Mouse (Mus musculus): ENCODE data around the gene Nosip. TPM values are rescaled to one million over a fixed set of nuclear protein-coding genes. Genes with fewer than 3 reads are reported as not detected.
A peak's percentile ranks its signal among the peaks of the same experiment; 100 is the strongest.

Nosip gene
- 159 and 165 TPM in 2 replicates for polyA plus RNA-seq (2012; rRNA removed)

GRCm38 (mm10) chr7:45062239-45062835, at the start of gene Nosip, which contains the start of gene Prrg2:
Nosip (plus strand) TSS chr7:45062429.
Prrg2 (minus strand) TSS chr7:45062677.
- Histone ChIP-seq H3K4me3 (ENCODE audit: control insufficient read depth, insufficient read depth, low read length) (peak within 1 kb of the TSS; percentile 62), H3K4me1 (replicated peaks; ENCODE audit: control insufficient read depth, insufficient read depth, low read length) (peaks cover 7% of the 10 kb centered on the region), H3K27me3 (ENCODE audit: control insufficient read depth, insufficient read depth, low read length) (no peaks in the 10 kb centered on the region), H3K36me3 (ENCODE audit: control insufficient read depth, insufficient read depth, low read length) (no peaks in the 10 kb centered on the region), H3K27ac (ENCODE audit: control insufficient read depth, insufficient read depth, low read length) (peak within 1 kb of the TSS; percentile 75)
- TF ChIP-seq CTCF (IDR thresholded peaks at IDR 0.05; ENCODE audit: borderline replicate concordance, control insufficient read depth, extremely low read depth, insufficient read depth, low read length, poor library complexity) (no peak), POLR2A (IDR thresholded peaks at IDR 0.05; ENCODE audit: control insufficient read depth, extremely low read depth, insufficient read depth, low read length, poor library complexity) (peak; percentile 57; the same call in 1 of the 2 replicates)
- DNase-seq, result peak; percentile 94
- WGBS, result under 1% methylated on average over 31 of the region's 31 CpGs

DNA sequence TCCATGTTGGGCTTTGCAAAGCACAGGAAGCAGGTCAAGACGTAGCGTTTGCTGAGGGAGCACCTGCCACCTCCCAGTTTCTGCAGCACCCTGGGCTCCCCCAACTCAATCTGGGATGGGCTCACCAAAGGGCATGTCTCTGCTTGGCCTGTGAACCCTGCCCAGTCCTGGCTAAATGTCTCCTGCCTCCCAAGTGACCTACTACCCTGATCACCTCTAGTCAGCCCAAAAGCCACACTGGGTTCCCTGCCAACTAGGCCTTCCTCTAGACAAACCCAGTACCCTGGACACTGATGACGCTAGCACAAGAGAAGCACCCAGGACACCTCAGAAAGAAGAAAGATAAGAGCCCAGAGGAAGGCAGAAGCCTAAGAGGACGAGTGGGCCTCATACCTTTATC, 49.4 kb upstream of the Nosip start:
- Histone ChIP-seq H3K27me3 (ENCODE audit: control insufficient read depth, insufficient read depth, low read length) (no peaks in the 10 kb centered on the region), H3K4me3 (ENCODE audit: control insufficient read depth, insufficient read depth, low read length) (no peak overlapping the region), H3K36me3 (ENCODE audit: control insufficient read depth, insufficient read depth, low read length) (peaks cover 26% of the 10 kb centered on the region), H3K4me1 (replicated peaks; ENCODE audit: control insufficient read depth, insufficient read depth, low read length) (no peaks in the 10 kb centered on the region; the same call in 1 of the 2 replicates), H3K27ac (ENCODE audit: control insufficient read depth, insufficient read depth, low read length) (no peak overlapping the region)
- DNase-seq, result no peak
- 96% methylated on average over 4 of the region's 4 CpGs for WGBS
- no peak for TF ChIP-seq CTCF (IDR thresholded peaks at IDR 0.05; ENCODE audit: borderline replicate concordance, control insufficient read depth, extremely low read depth, insufficient read depth, low read length, poor library complexity)
- no peak for TF ChIP-seq POLR2A (IDR thresholded peaks at IDR 0.05; ENCODE audit: control insufficient read depth, extremely low read depth, insufficient read depth, low read length, poor library complexity)

DNA sequence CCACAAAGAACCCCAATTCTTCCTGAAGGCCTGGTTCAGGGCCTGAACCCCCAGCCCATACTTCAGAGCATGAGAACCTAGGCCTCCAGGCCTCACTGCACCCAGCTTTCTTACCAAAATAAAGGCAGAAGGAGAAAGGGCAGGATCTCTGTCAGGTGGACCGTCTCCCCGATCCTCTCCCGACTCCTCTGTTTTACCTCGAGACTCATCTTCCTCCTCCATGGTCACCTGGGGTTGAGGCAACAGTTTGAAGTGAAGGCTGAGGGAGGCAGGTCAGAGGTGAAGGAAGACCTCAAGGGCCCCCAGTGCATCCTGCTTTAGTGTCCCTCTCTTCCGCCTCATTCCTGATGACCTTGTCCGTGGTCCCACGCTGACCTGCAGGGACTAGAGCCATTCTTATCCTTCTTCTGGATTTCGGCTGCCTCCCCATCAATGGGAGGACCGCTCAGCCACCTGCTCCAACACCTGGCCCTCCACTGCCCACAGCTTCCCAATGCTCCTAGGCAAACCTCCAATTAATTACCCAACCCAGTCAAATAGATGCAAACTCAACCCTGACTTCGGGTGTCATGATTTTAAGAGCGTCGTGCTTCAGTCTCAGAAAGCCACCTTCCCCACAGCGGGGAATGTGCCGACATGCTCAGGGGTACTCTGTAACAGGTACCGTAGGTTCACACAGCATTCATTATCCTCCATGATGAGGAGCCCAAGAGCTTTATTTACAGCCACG, 48.7 kb upstream of the Nosip start:
- H3K4me3 ChIP-seq (ENCODE audit: control insufficient read depth, insufficient read depth, low read length), result no peak overlapping the region
- H3K27ac ChIP-seq (ENCODE audit: control insufficient read depth, insufficient read depth, low read length), result no peak overlapping the region

DNA sequence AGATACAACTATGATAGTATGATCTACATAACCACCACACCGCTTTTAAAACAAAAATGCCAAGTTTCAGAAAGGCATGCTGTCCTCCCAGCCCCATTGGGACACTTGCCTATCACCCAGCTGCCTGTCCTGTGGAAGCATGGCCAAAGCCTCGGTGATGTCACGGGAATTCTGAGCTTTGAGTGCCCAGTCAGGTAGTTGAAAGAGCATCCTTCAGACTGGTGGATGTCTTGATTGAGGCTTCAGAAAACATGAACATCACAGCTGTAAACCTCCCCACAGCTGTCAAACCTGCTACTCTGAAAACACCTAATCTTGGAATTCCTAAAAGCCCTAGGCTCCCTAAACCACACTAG, 48.2 kb upstream of the Nosip start:
- 95% methylated on average over 3 of the region's 3 CpGs for WGBS
- peaks cover 20% of the 10 kb centered on the region for H3K36me3 ChIP-seq (ENCODE audit: control insufficient read depth, insufficient read depth, low read length)
- H3K4me3 ChIP-seq (ENCODE audit: control insufficient read depth, insufficient read depth, low read length), result no peak overlapping the region
- peaks cover 1% of the 10 kb centered on the region for H3K4me1 ChIP-seq (replicated peaks; ENCODE audit: control insufficient read depth, insufficient read depth, low read length)
- TF ChIP-seq CTCF (IDR thresholded peaks at IDR 0.05; ENCODE audit: borderline replicate concordance, control insufficient read depth, extremely low read depth, insufficient read depth, low read length, poor library complexity) (no peak), POLR2A (IDR thresholded peaks at IDR 0.05; ENCODE audit: control insufficient read depth, extremely low read depth, insufficient read depth, low read length, poor library complexity) (no peak)
- no peak for DNase-seq
- no peaks in the 10 kb centered on the region for H3K27me3 ChIP-seq (ENCODE audit: control insufficient read depth, insufficient read depth, low read length)
- H3K27ac ChIP-seq (ENCODE audit: control insufficient read depth, insufficient read depth, low read length), result no peak overlapping the region

More for the DNA sequence above, 48.7 kb upstream of the Nosip start:
- no peak for DNase-seq
- peaks cover 20% of the 10 kb centered on the region for H3K36me3 ChIP-seq (ENCODE audit: control insufficient read depth, insufficient read depth, low read length)
- TF ChIP-seq POLR2A (IDR thresholded peaks at IDR 0.05; ENCODE audit: control insufficient read depth, extremely low read depth, insufficient read depth, low read length, poor library complexity) (no peak), CTCF (IDR thresholded peaks at IDR 0.05; ENCODE audit: borderline replicate concordance, control insufficient read depth, extremely low read depth, insufficient read depth, low read length, poor library complexity) (no peak)
- 97% methylated on average over 16 of the region's 16 CpGs for WGBS
- H3K4me1 ChIP-seq (replicated peaks; ENCODE audit: control insufficient read depth, insufficient read depth, low read length), result no peaks in the 10 kb centered on the region; the same call in none of the 2 replicates
- no peaks in the 10 kb centered on the region for H3K27me3 ChIP-seq (ENCODE audit: control insufficient read depth, insufficient read depth, low read length)

- WGBS, result under 1% methylated on average over 20 of the region's 20 CpGs
- H3K4me3 ChIP-seq (ENCODE audit: control insufficient read depth, insufficient read depth, low read length), result peak overlapping the region; percentile 86
- H3K27me3 ChIP-seq (ENCODE audit: control insufficient read depth, insufficient read depth, low read length), result no peaks in the 10 kb centered on the region
- no peak for DNase-seq
- peaks cover 3% of the 10 kb centered on the region for H3K4me1 ChIP-seq (replicated peaks; ENCODE audit: control insufficient read depth, insufficient read depth, low read length)
- peak overlapping the region; percentile 2; the same call in 1 of the 2 replicates for H3K27ac ChIP-seq (ENCODE audit: control insufficient read depth, insufficient read depth, low read length)
- H3K36me3 ChIP-seq (ENCODE audit: control insufficient read depth, insufficient read depth, low read length), result peaks cover 13% of the 10 kb centered on the region; the same call in 1 of the 2 replicates
- TF ChIP-seq POLR2A (IDR thresholded peaks at IDR 0.05; ENCODE audit: control insufficient read depth, extremely low read depth, insufficient read depth, low read length, poor library complexity) (no peak), CTCF (IDR thresholded peaks at IDR 0.05; ENCODE audit: borderline replicate concordance, control insufficient read depth, extremely low read depth, insufficient read depth, low read length, poor library complexity) (no peak)
Observed at GRCm38 (mm10) chr7:45015344-45015956, 46.8 kb upstream of the Nosip start.

GRCm38 (mm10) chr7:45015957-45016612, 46.1 kb upstream of the Nosip start, which contains the start of gene Scaf1:
Scaf1 (minus strand) TSS chr7:45016363.
- TF ChIP-seq POLR2A (IDR thresholded peaks at IDR 0.05; ENCODE audit: control insufficient read depth, extremely low read depth, insufficient read depth, low read length, poor library complexity), result no peak
- TF ChIP-seq CTCF (IDR thresholded peaks at IDR 0.05; ENCODE audit: borderline replicate concordance, control insufficient read depth, extremely low read depth, insufficient read depth, low read length, poor library complexity), result peak; percentile 34; the same call in 1 of the 2 replicates
- Histone ChIP-seq H3K4me3 (ENCODE audit: control insufficient read depth, insufficient read depth, low read length) (peak within 1 kb of the TSS; percentile 86), H3K27ac (ENCODE audit: control insufficient read depth, insufficient read depth, low read length) (peak within 1 kb of the TSS; percentile 64; the same call in 1 of the 2 replicates), H3K4me1 (replicated peaks; ENCODE audit: control insufficient read depth, insufficient read depth, low read length) (peaks cover 3% of the 10 kb centered on the region), H3K36me3 (ENCODE audit: control insufficient read depth, insufficient read depth, low read length) (peaks cover 13% of the 10 kb centered on the region; the same call in 1 of the 2 replicates), H3K27me3 (ENCODE audit: control insufficient read depth, insufficient read depth, low read length) (no peaks in the 10 kb centered on the region)
- peak; percentile 99 for DNase-seq
- WGBS, result 1% methylated on average over 69 of the region's 69 CpGs
